Mouse (Mus musculus) 3134 (cell line): ENCODE data around the gene H2-Q10.
"Not testable (repeated sequence)": the region's sequence is repeated elsewhere in the genome, so short reads cannot be mapped to it uniquely, and the experiment has no call there.

Source experiments
- DNase-seq: peaks from one replicate; pipeline ENCODE4 v3.0.0-alpha.2; 2011; ENCODE audit warnings: low spot score; ENCODE audit not compliant: insufficient read length; ENCODE audit errors: extremely low read depth

Gene H2-Q10

DNA sequence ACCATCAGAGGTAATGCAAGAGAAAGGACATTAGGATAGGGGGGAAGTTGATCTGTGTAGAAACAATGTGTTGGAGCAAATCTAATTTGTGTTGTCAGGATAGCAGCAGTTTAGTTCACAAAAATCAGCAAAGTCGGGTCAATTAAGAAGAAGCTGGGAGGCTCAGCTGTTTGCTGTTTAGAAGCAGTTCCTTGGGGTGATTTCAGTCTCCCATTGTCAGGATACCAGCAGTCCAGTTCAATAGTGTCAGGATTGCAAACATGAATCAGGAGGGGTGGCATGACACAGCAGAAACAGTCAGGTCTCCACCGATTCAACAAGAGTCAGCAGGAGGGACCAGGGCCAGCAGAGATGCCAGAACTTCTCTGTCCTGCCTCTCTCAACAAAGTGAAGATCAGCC lies 25.4 kb upstream of the H2-Q10 start:
- not testable (repeated sequence) for DNase-seq

DNA sequence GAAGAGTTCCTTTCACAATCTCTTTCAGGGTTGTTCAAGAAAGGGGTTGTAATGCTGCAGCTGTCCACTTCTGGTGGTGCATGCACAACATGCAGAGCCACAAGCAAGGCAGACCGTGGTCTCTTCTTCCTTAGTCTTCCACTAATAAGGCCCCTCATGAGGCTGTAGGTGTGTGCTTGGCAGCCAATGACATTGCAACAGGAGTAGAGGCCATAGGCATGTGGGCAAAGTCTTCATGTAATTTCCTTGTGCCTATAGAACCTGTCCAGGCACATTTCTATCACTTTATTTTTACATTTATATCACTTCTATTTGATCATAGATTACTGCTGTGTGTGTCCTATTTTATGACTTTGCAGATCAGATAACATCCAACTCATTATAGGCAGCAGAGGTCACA lies 11.6 kb upstream of the H2-Q10 start:
- not testable (repeated sequence) for DNase-seq

DNA sequence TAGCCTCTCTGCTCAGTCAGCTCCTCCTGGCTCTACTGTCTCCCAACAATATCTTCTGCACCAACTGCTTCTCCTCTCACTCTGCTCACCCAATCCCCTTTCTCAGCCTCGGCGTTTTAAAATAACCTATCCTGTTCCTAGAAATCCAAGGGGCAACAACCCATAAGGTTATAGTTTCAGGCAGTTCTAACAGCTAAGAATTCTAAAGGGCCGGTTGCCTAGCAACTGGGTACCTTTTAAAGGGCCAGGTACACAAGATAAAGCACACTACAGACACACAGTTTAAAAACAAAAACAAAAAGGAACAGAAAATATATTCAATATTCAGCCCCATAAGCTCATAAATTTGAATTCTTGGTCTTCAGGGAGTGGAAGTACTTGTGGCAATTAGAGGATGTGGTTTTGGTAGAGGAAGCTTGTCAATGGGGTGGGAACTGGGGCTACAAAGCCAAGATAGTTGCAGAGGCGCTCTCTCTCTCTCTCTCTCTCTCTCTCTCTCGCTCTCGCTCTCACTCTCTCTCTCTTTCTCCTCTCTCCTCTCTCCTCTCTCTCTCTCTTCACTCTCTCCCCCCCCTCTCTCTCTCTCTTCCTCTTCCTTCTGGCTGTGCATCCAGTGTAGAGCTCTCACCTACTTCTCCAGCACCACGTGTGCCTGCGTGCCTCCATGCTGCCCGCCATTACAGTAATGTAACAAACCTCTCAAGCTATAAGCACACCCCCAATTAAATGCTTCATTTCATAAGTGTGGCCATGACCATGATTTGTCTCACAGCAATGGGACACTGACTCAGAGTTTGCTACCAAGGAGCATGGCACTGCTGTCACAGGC lies 9.2 kb upstream of the H2-Q10 start:
- DNase-seq = not testable (repeated sequence)

DNA sequence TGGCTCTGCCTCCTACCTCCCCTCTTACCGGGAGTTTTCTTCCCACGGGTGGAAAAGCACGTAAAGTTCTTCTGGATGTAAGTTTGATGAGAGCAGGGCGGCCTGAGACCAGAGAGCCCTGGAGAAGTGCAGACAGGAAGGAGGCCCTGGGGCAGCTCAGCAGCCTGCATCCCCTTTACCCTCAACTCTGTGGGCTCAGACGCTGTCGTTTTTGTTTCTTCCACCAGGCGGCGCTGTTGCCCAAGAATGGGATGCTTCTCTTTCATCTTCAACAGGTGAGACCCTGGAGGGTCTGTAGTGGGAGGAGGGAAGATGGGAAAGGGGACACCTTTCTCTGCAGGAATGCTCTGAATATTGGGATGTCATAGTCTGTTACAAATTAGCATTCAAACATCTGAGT lies 4.2 kb upstream of the H2-Q10 start:
- DNase-seq = not testable (repeated sequence)

DNA sequence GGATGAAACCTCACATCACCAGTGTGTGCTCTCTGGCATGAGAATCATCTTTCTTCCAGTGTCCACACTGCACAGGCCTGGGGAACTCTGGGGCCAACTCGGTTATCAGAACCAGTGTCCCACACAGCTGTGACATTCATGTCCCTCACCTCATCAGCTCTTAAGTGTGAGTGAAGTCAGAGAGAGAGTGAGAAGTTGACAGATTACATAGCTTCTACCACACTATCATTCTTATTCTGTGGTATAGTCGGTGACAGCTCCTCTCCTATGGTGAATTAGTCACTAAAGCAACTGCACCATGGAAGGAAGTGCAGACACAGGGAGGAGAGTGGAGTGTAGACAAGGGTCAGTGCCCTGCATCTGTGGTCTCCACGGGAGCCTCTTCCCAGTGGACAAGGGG lies 953 bp upstream of the H2-Q10 start:
- DNase-seq = not testable (repeated sequence)

DNA sequence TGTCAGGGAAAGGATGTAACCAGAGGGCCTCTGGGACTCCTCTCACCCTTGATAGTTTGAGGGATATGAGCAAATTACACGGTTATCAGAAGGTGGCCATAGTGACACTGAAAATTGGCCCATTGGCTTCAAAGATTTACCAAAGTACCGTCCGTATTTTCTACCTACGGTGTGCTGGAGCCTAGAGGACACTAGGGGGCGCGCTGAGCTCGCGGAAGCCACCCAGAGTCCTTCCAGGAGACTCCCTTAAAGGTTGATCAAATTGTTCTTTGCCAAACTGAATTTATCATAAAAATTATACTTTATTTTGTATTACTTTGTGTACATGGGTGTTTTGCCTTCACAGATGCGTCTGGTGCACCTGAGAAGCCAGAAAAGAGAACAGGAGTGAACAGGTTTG lies 14.2 kb downstream of the H2-Q10 start:
- DNase-seq = no peak

DNA sequence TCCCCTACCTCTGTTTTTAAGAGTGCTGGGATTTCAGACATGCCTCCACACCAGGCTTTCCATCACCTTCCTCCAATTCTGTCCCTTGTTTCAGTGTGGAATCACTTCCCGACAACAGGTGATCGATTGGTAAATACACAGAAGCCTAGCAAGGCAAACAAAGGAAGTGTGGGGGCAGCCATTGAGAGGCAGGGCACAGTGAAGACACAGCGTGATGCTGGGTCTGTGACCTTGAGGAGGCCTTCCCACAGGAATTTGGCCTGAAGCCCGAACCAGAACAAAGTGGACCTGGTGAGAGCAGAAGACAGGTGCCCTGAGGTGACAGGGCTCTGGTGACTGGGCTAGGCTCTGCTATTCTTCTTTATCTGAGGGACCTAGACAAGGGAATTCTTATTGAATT lies 15.8 kb downstream of the H2-Q10 start:
- DNase-seq = no peak

DNA sequence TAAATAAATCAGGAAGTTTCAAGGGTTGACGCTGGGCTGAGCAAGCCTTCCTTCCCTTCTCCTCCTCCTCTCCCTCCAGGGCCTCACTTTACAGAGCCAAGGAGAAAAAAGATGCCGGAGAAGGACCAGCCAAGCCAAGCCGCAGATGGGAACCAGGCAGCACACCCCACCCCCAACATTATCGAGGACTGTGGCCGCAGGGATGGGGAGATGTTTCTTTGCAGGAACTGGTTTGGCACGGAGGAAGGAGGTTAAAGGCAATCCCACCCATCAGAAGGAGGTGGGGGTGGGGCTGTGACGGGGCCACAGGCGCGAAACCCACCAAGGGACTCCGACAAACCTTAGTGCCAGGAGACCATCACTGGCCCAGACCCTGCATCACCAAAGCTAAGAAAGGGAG lies 16.8 kb downstream of the H2-Q10 start:
- DNase-seq = no peak

DNA sequence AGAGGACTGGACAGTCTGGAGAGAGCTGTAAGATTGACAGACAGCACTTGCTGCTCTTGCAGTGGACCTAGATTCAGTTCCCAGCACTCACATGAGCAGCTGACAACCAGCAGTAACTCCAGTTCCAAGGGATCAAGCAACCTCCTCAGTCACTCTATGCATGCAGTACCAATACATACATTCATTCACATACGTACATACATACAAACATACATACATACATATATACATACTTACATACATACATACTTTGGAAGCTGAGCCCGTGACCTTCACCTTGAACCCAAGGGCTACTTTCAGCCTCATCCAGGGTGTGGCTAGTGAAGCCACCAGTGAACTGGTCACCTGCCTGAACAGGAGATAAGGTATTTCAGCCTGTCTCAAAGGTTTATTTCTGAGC lies 18.2 kb downstream of the H2-Q10 start:
- DNase-seq = no peak

DNA sequence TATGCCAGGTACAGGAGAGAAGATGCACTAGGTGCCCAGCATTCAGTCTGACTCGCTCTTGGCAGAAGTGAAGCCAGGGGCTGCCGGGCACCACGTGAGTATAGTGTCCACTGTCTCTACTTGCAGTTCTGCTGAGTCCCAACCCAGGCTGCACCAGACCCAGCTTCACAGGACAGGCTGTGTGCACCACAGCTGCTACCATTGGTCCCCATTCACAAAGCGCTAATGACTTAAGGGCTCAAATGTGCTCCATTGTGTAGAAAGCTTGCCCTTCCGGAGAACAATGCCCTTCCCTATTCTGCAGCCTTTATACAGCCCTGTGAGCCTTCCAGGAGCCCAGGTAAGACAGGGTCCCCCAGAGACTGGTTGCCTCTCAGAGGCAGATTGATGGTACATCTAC lies 20.4 kb downstream of the H2-Q10 start:
- no peak for DNase-seq

DNA sequence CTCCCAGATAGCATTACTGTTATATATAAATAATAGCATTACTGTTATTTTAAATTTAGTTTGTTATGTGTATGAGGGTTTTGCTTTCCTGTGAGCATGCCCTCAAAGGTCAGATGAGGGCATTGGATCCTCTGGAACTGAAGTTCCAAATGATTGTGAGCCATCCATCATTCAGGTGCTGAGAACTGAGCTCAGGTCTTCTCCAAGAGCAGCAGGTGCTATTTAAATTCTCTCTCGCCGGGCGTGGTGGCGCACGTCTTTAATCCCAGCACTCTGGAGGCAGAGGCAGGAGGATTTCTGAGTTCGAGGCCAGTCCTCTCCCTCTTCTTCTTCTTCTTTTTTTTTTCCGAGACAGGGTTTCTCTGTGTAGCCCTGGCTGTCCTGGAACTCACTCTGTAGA lies 27.2 kb downstream of the H2-Q10 start:
- no peak for DNase-seq

DNA sequence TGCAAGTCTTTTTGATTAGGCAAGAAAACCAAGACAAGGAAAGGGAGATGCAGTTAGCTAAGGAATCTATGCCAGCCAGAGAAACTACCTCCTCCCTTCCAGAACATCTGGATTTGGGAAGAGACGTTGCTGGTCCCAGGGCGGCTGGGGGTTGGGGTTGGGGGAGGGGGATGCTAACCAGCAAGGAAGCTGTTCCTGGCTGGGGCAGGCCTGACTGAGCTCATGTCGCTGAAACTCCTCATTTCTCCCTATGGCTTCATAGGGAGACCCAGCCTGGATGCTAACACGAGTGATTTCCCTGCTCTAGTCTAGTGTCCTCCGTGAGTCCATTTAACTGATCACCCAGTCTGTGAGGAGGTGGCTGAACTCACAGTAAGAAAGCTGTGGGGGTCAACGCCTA lies 32.3 kb downstream of the H2-Q10 start:
- DNase-seq = no peak

DNA sequence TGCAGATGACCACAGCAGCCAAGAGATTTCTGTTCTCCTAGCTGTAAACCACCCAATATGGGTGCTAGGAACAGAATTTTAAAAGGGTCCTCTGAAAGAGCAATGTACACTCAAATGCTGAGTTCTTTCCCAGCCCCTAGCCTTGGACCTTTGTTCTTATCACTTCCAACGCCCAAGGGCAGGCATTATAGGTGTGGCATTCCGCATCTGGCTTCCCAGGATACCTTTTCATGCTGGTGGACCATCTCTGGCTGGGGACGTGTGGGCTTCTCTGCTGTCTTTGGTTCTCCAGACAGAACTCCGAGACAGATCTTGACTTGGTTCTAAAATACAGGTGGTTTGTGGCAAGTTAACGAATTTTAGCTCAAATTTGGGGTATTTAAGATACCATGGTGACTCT lies 32.9 kb downstream of the H2-Q10 start:
- DNase-seq = no peak

DNA sequence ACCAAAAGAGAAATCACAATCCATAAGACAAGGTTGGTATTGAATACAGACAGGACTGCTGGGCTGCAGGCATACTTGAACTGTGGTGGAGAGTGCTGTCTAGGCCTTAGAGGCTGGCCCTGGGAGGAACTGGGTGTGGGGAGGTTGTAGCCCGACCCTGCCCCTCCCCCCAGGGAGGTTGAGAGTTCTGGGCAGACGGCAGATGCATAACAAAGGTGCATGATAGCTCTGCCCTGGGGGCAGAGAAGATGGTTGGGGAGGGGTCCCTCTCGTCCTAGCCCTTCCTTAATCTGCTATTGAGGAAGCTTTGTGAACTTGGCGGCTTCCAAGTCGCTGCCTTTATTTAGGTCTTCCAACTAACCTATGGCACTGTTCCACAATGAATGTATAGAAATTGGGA lies 34.0 kb downstream of the H2-Q10 start:
- no peak for DNase-seq

DNA sequence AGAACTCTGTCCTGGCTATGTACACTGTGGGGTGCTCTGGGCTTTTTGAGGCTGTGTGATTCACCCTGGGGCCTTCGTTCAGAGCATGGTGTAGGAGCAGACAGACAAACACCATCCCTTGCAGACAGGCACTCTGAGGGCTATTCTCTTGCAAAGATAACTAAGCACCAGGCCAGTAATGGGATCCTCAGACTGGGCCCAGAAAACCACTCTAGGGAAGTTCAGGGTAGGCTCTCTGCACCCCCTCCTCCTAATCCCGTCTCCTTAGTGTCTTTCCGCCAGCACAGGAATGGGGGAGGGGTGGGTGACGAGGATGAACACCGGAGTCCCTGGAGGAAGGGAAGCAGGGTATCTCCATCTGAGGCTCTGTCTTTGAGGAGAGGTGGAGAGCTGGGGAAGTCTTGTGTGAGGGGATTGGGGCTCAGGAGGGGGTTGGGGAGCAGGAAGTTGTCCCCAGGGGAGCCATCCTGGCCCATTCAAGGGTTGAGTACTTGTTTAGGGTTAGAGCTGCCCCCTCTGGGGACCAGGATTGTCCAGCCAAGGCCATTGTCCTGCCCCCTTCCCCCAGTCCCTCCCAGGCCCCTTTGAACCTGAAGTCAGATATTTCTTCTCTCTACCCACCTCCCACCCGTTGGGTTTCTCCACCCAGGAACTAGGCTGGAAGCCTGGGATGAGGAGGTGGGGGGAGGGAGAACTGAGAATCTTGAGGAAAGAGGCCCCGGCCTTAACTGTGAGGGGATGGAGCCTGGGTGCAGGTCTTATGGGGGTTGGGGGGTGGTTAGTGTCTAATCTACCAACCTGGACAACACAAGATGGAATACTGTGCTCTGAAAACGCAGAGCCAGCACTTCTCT lies 35.0 kb downstream of the H2-Q10 start:
- DNase-seq = no peak

DNA sequence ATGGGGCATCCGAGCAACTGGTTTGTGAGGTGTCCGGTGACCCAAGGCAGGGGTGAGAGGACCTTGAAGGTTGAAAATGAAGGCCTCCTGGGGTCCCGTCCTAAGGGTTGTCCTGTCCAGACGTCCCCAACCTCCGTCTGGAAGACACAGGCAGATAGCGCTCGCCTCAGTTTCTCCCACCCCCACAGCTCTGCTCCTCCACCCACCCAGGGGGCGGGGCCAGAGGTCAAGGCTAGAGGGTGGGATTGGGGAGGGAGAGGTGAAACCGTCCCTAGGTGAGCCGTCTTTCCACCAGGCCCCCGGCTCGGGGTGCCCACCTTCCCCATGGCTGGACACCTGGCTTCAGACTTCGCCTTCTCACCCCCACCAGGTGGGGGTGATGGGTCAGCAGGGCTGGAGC lies 35.9 kb downstream of the H2-Q10 start, which contains the start of gene Pou5f1:
Gene Pou5f1 (plus strand): TSS at position 243 of the 400 bp plus-strand sequence.
- DNase-seq = no peak

DNA sequence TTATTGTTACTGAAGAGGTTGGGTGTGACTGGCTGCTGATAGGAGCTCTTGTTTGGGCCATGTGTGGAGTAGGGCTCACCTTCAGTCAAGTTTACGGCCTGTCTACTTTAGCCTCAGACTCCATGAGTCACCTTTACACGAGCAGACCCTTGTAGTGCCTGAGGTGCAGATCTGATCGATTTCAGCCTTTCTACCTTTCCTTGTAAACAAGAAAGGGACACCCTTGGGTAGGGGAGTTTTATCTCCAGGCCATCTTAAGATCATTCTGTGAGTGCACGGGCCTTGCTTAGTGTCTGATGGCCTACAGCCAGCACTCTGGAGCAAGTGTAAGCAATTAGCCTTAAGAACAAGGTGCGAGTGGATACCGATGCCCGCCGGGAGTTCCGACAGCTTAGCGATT lies 37.0 kb downstream of the H2-Q10 start:
- no peak for DNase-seq

DNA sequence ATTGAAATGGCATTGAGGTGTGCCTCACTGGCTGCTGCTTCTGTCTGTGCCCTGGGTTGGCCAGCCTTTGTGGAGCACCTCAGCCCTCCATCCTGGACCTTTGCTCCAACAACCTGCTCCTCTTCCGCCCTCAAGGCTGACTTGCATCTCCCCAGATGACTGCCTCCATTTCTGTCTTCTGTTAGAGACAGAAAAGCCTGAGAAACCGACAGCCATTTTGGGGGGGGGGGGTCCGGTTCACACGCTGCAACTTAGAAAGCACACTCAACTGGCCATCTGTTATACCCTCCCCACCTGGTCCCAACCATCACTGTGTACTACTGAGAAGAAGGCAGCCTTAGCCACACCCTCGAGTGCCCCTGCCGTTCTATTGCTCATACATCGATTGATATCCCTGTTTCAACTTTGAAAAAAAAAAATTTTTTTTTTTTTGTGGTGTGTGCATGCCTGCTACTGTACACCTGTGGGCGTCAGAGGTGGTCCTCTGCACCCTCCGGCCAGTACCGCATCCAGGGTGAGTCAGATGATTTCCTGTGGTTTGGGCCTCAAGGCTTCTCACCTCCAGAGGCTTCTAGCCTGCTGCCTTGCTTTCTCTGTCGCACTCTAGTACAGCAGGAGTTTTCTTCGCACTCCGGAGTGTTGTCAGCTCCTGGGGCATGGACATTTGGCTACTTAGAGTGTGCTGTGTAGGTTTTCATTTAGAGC lies 37.8 kb downstream of the H2-Q10 start:
- DNase-seq = no peak

DNA sequence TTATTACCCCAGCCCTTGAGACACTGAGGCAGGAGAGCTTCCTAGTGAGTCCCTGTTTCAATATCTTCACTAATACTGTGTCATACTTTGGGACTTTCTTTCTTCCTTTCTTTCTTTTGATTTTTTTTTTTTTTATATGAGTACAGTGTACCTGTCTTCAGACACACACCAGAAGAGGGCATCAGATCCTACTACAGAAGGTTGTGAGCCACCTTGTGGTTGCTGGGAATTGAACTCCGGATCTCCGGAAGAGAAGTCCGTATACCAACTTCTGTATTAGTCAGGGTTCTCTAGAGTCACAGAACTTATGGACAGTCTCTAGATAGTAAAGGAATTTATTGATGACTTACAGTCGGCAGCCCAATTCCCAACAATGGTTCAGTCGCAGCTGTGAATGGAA lies 38.4 kb downstream of the H2-Q10 start:
- DNase-seq = not testable (repeated sequence)

DNA sequence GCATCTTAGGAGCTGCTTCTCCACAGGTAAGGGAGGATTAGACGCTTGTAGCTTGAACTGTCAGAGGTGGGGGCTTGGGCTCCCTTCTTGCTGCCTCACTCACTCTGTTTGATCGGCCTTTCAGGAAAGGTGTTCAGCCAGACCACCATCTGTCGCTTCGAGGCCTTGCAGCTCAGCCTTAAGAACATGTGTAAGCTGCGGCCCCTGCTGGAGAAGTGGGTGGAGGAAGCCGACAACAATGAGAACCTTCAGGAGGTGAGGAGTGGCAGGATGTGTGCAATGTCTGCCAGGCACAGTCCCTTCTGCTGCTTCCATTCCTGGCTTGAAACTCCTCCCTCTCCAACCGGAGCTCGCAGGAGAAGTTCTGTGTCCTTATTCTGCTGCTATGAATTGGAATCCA lies 39.4 kb downstream of the H2-Q10 start:
- no peak for DNase-seq

DNA sequence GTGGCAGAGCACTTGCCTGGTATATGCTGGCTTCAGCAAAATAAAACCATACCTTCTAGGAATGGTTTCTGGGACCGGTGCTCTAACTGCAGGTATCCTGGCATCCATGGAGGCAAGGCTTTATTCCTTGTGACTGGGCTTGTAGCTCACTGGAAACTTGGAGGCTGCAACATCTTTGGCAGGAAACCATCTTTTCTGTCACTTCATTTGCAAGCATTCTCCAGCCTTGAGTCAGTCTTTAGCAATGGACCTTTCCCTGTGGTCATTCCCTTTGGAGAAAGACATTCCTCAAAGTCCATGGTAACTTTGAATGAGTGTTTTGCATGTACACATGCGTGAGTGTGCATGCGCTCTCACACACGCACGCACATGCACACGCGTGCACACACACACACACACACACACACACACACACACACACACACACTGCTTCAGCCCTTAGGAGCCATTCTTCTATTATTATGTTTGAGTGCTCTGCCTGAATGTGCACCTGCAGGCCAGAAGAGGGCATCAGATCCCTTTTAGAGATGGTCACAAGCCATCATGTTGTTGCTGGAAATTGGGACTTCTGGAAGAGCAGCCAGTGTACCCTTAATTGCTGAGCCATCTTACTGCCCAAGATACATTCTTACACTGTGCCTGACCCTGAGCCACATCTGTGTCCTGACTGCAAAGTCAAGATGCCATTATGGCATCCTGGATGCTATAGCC lies 43.2 kb downstream of the H2-Q10 start:
- DNase-seq = no peak
